Mouse (Mus musculus) hindbrain, embryonic 16.5 days (tissue): ENCODE data around the gene Calm2. TPM values are rescaled to one million over a fixed set of nuclear protein-coding genes. Genes with fewer than 3 reads are reported as not detected.

ENCODE experiments used
- ATAC-seq: fragments of 200-750 bp; cut with Nextera tagmentation; 2 replicates; pipeline ENCODE4 v1.8.0; 2017; ENCODE audit warnings: moderate TSS enrichment, moderate library complexity
- H3K27ac ChIP-seq: fragments of 300-500 bp; sonication (generic); 2 replicates; pipeline ENCODE4 v1.5.1; 2014; ENCODE audit warnings: low read depth, mild to moderate bottlenecking, control low read depth, low read length, moderate library complexity
- H3K27me3 ChIP-seq: fragments of 300-500 bp; sonication (generic); replicated peaks from 2 replicates; pipeline ENCODE4 v1.6.1; 2014; ENCODE audit warnings: low read length; ENCODE audit not compliant: control insufficient read depth, insufficient read depth
- H3K36me3 ChIP-seq: fragments of 300-500 bp; sonication (generic); 2 replicates; pipeline ENCODE4 v1.6.1; 2014; ENCODE audit warnings: mild to moderate bottlenecking, low read length, moderate library complexity, mixed read lengths; ENCODE audit not compliant: control insufficient read depth, insufficient read depth
- H3K4me1 ChIP-seq: fragments of 300-500 bp; sonication (generic); 2 replicates; pipeline ENCODE4 v1.6.1; 2014; ENCODE audit warnings: low read depth, low read length; ENCODE audit not compliant: control insufficient read depth, insufficient read depth
- H3K4me2 ChIP-seq: fragments of 300-500 bp; sonication (generic); 2 replicates; pipeline ENCODE4 v1.6.1; 2014; ENCODE audit warnings: mild to moderate bottlenecking, low read length, control low read depth, moderate library complexity
- H3K4me3 ChIP-seq: fragments of 300-500 bp; sonication (generic); 2 replicates; pipeline ENCODE4 v1.5.1; 2014; ENCODE audit warnings: mild to moderate bottlenecking, low read length, control low read depth, moderate library complexity
- H3K9ac ChIP-seq: fragments of 300-500 bp; sonication (generic); 2 replicates; pipeline ENCODE4 v1.6.1; 2014; ENCODE audit warnings: low read depth, mild to moderate bottlenecking, control low read depth, low read length, moderate library complexity
- H3K9me3 ChIP-seq: fragments of 300-500 bp; sonication (generic); 2 replicates; pipeline ENCODE4 v1.6.1; 2014; ENCODE audit warnings: mild to moderate bottlenecking, low read length, moderate library complexity; ENCODE audit not compliant: control insufficient read depth
- WGBS: fragments of 180-500 bp; shearing (Covaris S2); extraction: QIAGEN DNeasy Blood & Tissue Kit; methylation state at CpG from one replicate; pipeline ENCODE4 v1.1.7; 2014; 5-methylcytosine and 5-hydroxymethylcytosine counted together
- polyA plus RNA-seq: library from polyadenylated mRNA; unstranded; fragments of >200 nt; fragmentation: Nextera tagmentation; extraction: Ambion mirVana; gene quantifications from 2 replicates; pipeline ENCODE4 v1.2.1, GENCODE M21; 2015

Gene Calm2
- 2,782 and 3,155 TPM in 2 replicates for polyA plus RNA-seq

DNA sequence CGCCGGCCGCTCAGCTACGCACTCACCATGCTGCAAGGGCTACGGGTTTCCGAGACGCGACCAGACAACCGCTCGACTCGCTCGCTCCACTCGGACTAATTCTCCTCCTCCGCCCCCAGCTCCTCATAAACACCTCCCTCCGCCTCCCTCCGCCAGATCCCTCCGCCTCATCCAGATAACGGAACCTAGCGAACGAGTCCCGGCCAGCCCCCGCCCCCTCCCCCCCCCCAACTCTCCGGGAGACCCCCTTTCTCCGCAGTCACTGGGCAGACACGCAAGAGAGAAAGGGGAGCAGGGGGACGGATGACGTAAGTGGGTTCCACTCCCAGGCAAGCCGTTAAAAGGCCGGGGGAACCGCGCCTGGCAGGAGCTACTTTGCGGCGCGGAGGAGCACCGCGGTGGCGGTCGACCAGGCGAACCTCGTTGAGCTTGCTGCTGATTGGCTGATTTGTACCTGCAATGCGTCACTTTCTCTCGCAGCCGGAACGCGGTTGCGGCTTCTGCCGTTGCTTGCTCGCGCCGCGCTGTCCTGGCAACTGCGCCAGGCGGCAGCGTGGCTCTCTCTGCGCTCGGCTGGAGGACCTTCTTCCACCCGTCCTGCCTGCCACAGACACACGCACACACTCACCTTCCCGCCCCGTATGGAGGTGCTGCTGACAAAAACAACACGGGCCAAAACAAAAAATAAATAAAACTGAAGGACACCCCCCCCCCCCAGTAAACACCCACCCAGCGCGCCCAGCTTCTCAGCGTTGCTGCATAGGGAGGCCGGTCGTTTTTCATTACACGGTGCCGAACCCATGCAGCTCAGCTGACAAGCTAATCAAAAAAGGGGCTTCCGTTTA lies at the start of gene Calm2:
Gene Calm2 (minus strand): TSS at position 169 of the 845 bp plus-strand sequence.
- Histone ChIP-seq H3K36me3 (no peaks in the 10 kb centered on the region), H3K27ac (peak within 1 kb of the TSS; percentile 99), H3K27me3 (no peaks in the 10 kb centered on the region), H3K4me3 (peak within 1 kb of the TSS; percentile 92), H3K9me3 (no peaks in the 10 kb centered on the region), H3K4me1 (peaks cover 28% of the 10 kb centered on the region), H3K9ac (peak within 1 kb of the TSS; percentile 99), H3K4me2 (peak within 1 kb of the TSS; percentile 70)
- under 1% methylated on average over 59 of the region's 69 CpGs for WGBS
- ATAC-seq: peak; percentile 92

DNA sequence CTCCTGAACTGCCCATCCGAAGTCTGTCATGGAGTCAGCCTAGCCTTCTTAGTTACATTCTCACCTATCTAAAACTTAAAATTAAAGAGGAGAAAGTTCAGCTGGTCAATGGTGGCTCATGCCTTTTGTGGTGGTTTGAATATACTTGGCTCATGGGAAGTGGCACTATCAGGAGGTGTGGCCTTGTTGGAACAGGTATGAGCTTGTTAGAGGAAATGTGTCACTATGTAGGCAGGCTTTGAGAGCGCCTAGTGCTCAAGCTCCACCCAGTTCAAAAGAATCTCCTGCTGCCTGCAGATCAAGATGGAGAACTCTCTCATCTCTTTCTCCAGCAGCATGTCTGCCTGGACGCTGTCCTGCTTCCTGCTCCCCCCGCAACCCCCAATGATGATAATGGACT lies 48.8 kb upstream of the Calm2 start:
- H3K4me3 ChIP-seq: no peak overlapping the region
- H3K4me2 ChIP-seq: no peak overlapping the region
- no peak for ATAC-seq
- H3K9ac ChIP-seq: no peak overlapping the region
- H3K36me3 ChIP-seq: no peaks in the 10 kb centered on the region
- H3K27ac ChIP-seq: no peak overlapping the region
- no peaks in the 10 kb centered on the region for H3K9me3 ChIP-seq
- no peaks in the 10 kb centered on the region for H3K27me3 ChIP-seq
- 92% methylated on average over 4 of the region's 4 CpGs for WGBS
- H3K4me1 ChIP-seq: no peaks in the 10 kb centered on the region; the same call in 1 of the 2 replicates

DNA sequence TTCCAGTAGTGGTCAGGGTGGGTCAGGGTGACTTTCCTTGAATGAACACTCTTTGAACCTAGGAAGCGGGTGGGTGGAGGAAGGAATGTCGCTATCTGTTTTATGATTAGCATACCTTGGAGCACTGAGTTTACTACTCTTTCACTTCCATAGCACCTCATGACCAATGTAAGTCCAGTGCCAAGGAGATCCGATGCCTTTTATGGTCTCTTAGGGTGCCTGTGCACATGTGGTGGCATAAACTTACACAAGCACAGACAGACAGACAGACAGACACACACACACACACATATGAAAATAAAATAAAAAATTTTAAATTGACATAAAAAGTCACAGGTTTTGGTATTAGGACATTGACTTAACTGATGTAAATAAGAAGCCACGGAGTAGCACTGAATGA lies 47.6 kb upstream of the Calm2 start:
- WGBS: 97% methylated on average over 4 of the region's 4 CpGs
- Histone ChIP-seq H3K27ac (no peak overlapping the region), H3K4me3 (no peak overlapping the region), H3K36me3 (no peaks in the 10 kb centered on the region), H3K9me3 (no peaks in the 10 kb centered on the region), H3K4me1 (no peaks in the 10 kb centered on the region; the same call in 1 of the 2 replicates), H3K9ac (no peak overlapping the region), H3K27me3 (no peaks in the 10 kb centered on the region), H3K4me2 (no peak overlapping the region)
- ATAC-seq: no peak

DNA sequence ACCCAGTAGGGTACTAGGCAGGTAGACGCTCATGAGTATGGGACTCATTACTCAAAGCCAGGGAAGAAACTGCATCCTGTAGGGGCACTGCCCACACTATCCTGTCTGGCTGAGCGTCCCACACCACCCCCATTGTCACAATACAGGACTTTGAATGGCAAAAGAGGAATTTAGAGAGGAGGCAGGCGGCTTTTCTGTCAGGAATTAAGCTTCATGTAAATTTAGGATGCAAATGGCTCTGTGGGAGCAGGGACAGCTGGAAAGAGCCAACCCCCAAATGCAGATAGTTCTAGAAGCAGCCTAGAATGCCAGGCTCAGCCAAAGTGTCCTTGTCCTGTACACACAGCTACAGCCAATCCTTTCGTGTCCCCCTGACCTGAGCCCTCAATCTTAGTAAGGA lies 45.6 kb upstream of the Calm2 start:
- H3K4me2 ChIP-seq: no peak overlapping the region
- no peak overlapping the region for H3K9ac ChIP-seq
- no peak overlapping the region for H3K27ac ChIP-seq
- no peaks in the 10 kb centered on the region for H3K36me3 ChIP-seq
- H3K4me1 ChIP-seq: no peaks in the 10 kb centered on the region; the same call in 1 of the 2 replicates
- H3K4me3 ChIP-seq: no peak overlapping the region
- ATAC-seq: no peak
- H3K9me3 ChIP-seq: no peaks in the 10 kb centered on the region
- 42% methylated on average over 4 of the region's 4 CpGs for WGBS
- no peaks in the 10 kb centered on the region for H3K27me3 ChIP-seq

DNA sequence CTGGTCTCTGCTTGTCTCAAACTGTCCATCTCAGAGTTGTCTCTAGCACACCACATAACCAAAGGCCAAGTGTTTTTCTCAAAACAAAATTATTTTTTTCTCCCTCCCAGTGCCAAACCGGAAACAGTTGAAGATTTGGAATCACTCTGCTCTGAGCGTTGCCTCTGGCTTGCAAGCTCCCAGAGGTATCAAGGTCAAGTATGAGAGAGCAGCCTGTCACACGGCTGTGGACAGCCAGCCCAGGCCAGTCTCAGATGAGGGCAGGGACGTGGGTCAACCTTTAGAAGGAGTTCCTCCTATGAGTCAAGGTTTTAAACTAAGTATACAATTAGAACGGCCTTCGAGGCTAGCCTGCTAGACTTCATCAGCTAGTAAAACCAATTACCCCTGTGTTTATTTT lies 43.6 kb upstream of the Calm2 start:
- no peak overlapping the region for H3K4me2 ChIP-seq
- H3K27me3 ChIP-seq: no peaks in the 10 kb centered on the region
- H3K27ac ChIP-seq: no peak overlapping the region
- H3K4me3 ChIP-seq: no peak overlapping the region
- H3K9ac ChIP-seq: no peak overlapping the region
- no peaks in the 10 kb centered on the region for H3K36me3 ChIP-seq
- WGBS: 49% methylated on average over 6 of the region's 6 CpGs
- no peaks in the 10 kb centered on the region; the same call in 1 of the 2 replicates for H3K4me1 ChIP-seq
- H3K9me3 ChIP-seq: no peaks in the 10 kb centered on the region
- ATAC-seq: no peak

DNA sequence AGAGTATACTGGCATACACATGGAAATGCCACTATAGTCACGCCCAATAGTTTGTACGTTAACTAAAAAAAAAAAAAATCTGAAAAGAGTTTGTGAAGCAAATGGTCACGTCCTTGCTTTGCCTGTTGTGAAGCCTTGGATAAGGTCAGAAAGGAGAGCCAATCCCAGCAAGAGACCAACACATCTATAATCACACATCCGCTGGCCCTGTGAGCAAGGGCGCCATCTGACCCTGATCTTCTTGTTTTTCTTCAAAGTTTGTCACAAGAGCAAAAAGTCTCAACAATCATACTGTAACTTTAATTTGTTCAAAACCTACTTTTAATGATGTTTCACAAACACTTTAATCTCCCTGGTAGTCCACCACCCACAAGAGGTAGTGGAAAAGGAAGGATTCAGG lies 39.0 kb upstream of the Calm2 start:
- 92% methylated on average over 5 of the region's 5 CpGs for WGBS
- H3K9me3 ChIP-seq: no peaks in the 10 kb centered on the region

DNA sequence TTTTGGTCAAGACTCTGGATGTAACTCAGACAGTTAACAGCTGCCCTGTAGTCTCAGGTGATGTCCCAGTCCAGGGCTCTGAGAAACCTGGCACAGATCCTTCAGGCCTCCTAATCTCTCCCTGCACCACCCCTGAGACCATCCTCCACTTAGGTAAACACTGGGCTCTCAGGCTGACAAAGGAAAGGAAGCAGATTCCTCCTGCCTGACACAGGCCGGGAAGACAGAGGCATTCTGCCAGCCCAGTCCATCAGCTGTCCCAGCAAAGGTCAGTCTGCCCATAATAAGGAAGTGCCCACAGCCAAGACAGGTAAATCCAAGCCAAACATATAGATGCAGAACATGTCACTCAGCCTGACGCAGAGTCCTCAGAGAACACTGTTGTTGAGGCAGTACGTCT lies 36.1 kb upstream of the Calm2 start:
- no peaks in the 10 kb centered on the region for H3K27me3 ChIP-seq
- peaks cover 7% of the 10 kb centered on the region for H3K4me1 ChIP-seq
- H3K36me3 ChIP-seq: no peaks in the 10 kb centered on the region
- H3K9ac ChIP-seq: no peak overlapping the region
- no peaks in the 10 kb centered on the region for H3K9me3 ChIP-seq
- no peak overlapping the region for H3K4me2 ChIP-seq
- no peak for ATAC-seq
- 80% methylated on average over 3 of the region's 3 CpGs for WGBS
- no peak overlapping the region for H3K4me3 ChIP-seq
- H3K27ac ChIP-seq: no peak overlapping the region

More for the DNA sequence above, 39.0 kb upstream of the Calm2 start:
- H3K4me1 ChIP-seq: no peaks in the 10 kb centered on the region; the same call in 1 of the 2 replicates
- no peak overlapping the region for H3K4me2 ChIP-seq
- no peaks in the 10 kb centered on the region for H3K27me3 ChIP-seq
- ATAC-seq: no peak
- no peak overlapping the region for H3K27ac ChIP-seq
- no peaks in the 10 kb centered on the region for H3K36me3 ChIP-seq
- no peak overlapping the region for H3K4me3 ChIP-seq
- no peak overlapping the region for H3K9ac ChIP-seq

DNA sequence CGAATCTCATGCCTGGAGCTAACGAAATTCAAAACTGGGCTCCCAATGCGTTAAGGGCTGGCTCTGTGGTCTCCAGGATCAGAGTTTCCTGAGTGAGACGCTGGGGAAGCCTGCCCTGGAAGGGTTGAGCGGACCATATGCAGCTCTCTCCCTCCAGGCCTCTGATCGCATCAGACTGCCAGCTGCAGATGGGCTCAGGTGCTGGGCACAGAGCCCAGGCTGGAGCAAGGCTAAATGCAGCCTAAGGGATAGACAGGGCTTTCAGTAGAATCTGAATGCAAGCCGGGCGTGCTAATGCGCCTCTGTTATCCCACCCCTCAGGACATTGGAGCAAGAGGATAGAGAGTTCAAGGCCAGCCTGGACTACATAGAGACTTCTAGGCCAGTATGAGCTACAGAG lies 31.8 kb upstream of the Calm2 start:
- H3K27me3 ChIP-seq: no peaks in the 10 kb centered on the region
- 40% methylated on average over 9 of the region's 9 CpGs for WGBS
- peak overlapping the region; percentile 44 for H3K27ac ChIP-seq
- H3K4me1 ChIP-seq: peaks cover 18% of the 10 kb centered on the region
- no peak overlapping the region for H3K4me2 ChIP-seq
- no peaks in the 10 kb centered on the region for H3K36me3 ChIP-seq
- H3K9me3 ChIP-seq: no peaks in the 10 kb centered on the region
- ATAC-seq: peak; percentile 80
- no peak overlapping the region for H3K9ac ChIP-seq
- no peak overlapping the region for H3K4me3 ChIP-seq

DNA sequence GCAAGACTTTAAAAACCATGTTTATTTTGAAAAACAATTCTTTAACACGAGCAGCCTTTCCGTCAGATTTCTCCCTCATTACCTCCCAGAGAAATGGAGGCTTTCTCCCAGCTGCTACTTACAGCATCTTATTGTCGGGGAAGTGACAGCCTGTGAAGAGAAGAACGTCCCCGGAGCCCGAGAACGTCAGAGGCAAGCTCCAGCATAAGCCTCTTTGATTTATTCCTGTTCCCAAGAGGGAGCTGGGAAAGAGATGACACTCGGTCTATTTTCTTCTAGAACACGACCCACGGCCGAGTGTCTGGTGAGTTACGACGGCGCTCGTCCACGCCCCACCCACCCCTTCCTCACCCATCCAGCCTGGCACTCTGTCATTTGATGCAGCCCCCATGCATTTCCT lies 30.9 kb upstream of the Calm2 start:
- H3K4me3 ChIP-seq: no peak overlapping the region
- H3K27ac ChIP-seq: no peak overlapping the region
- no peak overlapping the region for H3K4me2 ChIP-seq
- no peaks in the 10 kb centered on the region for H3K9me3 ChIP-seq
- ATAC-seq: no peak
- peaks cover 24% of the 10 kb centered on the region for H3K4me1 ChIP-seq
- no peak overlapping the region for H3K9ac ChIP-seq
- no peaks in the 10 kb centered on the region for H3K36me3 ChIP-seq
- H3K27me3 ChIP-seq: no peaks in the 10 kb centered on the region
- 44% methylated on average over 16 of the region's 16 CpGs for WGBS
